Mouse (Mus musculus) testis, adult 2 months (tissue): ENCODE results near the gene Nxph3. TPM values are rescaled to one million over a fixed set of nuclear protein-coding genes. Genes with fewer than 3 reads are reported as not detected.
"Not testable (repeated sequence)": the region's sequence is repeated elsewhere in the genome, so short reads cannot be mapped to it uniquely, and the experiment has no call there.

Experiments used
- H3K27ac ChIP-seq: fragments of 200-500 bp; 2 replicates; pipeline ENCODE4 v1.5.1; 2012; ENCODE audit warnings: low read depth, low read length; ENCODE audit not compliant: control insufficient read depth, insufficient read depth
- H3K27me3 ChIP-seq: fragments of 200-500 bp; 2 replicates; pipeline ENCODE4 v1.6.1; 2012; ENCODE audit warnings: mild to moderate bottlenecking, low read length, moderate library complexity; ENCODE audit not compliant: control insufficient read depth, insufficient read depth
- H3K36me3 ChIP-seq: fragments of 200-500 bp; 2 replicates; pipeline ENCODE4 v1.6.1; 2012; ENCODE audit warnings: mild to moderate bottlenecking, low read length; ENCODE audit not compliant: control insufficient read depth, insufficient read depth
- H3K4me1 ChIP-seq: fragments of 200-500 bp; 2 replicates; pipeline ENCODE4 v1.6.1; 2012; ENCODE audit warnings: low read length; ENCODE audit not compliant: control insufficient read depth, insufficient read depth
- H3K4me3 ChIP-seq: fragments of 200-500 bp; 2 replicates; pipeline ENCODE4 v1.5.1; 2012; ENCODE audit warnings: low read depth, mild to moderate bottlenecking, low read length, moderate library complexity, mixed read lengths; ENCODE audit not compliant: control insufficient read depth
- CTCF ChIP-seq: fragments of 200-500 bp; IDR thresholded peaks from 2 replicates; pipeline ENCODE4 v1.5.1; 2012; ENCODE audit warnings: low read depth, mild to moderate bottlenecking, inconsistent platforms, low read length, moderate library complexity; ENCODE audit not compliant: control insufficient read depth, insufficient read depth, insufficient replicate concordance
- POLR2A ChIP-seq: fragments of 200-500 bp; IDR thresholded peaks from 2 replicates; pipeline ENCODE4 v1.6.1; 2012; ENCODE audit warnings: low read depth, mild to moderate bottlenecking, inconsistent platforms, low read length, moderate library complexity; ENCODE audit not compliant: control insufficient read depth
- polyA plus RNA-seq: library from polyadenylated mRNA; depleted of rRNA; stranded (reverse); fragments of >200 nt; gene quantifications from 2 replicates; pipeline ENCODE4 v1.2.3, GENCODE M21; 2012

Nxph3 gene
- polyA plus RNA-seq, 1 experiment: 1.9 TPM

GRCm38 (mm10) chr11:95509126-95509717 is 5.1 kb downstream of the Nxph3 start:
- Histone ChIP-seq H3K4me3 (no peak overlapping the region), H3K36me3 (no peaks in the 10 kb centered on the region), H3K27ac (peak overlapping the region; percentile 68), H3K27me3 (no peaks in the 10 kb centered on the region), H3K4me1 (peaks cover 17% of the 10 kb centered on the region)
- TF ChIP-seq POLR2A (no peak), CTCF (peak; percentile 48; the same call in 1 of the 2 replicates)

- peak overlapping the region; percentile 68 for H3K27ac ChIP-seq
- H3K36me3 ChIP-seq: no peaks in the 10 kb centered on the region
- no peak overlapping the region for H3K4me3 ChIP-seq
- H3K27me3 ChIP-seq: no peaks in the 10 kb centered on the region
- TF ChIP-seq POLR2A: no peak
- TF ChIP-seq CTCF: no peak
- H3K4me1 ChIP-seq: peaks cover 18% of the 10 kb centered on the region
Measured at GRCm38 (mm10) chr11:95508211-95508926, 6.0 kb downstream of the Nxph3 start.

GRCm38 (mm10) chr11:95507785-95508184 is 6.6 kb downstream of the Nxph3 start:
- peak overlapping the region; percentile 61 for H3K27ac ChIP-seq
- H3K27me3 ChIP-seq: no peaks in the 10 kb centered on the region
- H3K4me3 ChIP-seq: no peak overlapping the region
- TF ChIP-seq POLR2A: no peak
- no peak for TF ChIP-seq CTCF
- no peaks in the 10 kb centered on the region for H3K36me3 ChIP-seq
- H3K4me1 ChIP-seq: peaks cover 18% of the 10 kb centered on the region

GRCm38 (mm10) chr11:95507041-95507716 is 7.2 kb downstream of the Nxph3 start:
- no peaks in the 10 kb centered on the region for H3K36me3 ChIP-seq
- H3K27me3 ChIP-seq: no peaks in the 10 kb centered on the region
- peak overlapping the region; percentile 55; the same call in 1 of the 2 replicates for H3K27ac ChIP-seq
- H3K4me1 ChIP-seq: peaks cover 18% of the 10 kb centered on the region
- TF ChIP-seq CTCF (no peak), POLR2A (no peak)
- no peak overlapping the region for H3K4me3 ChIP-seq

- H3K27me3 ChIP-seq: no peaks in the 10 kb centered on the region
- peaks cover 12% of the 10 kb centered on the region for H3K4me1 ChIP-seq
- H3K4me3 ChIP-seq: no peak overlapping the region
- H3K36me3 ChIP-seq: no peaks in the 10 kb centered on the region
- H3K27ac ChIP-seq: peak overlapping the region; percentile 22
- TF ChIP-seq POLR2A: no peak
- TF ChIP-seq CTCF: no peak
Measured at GRCm38 (mm10) chr11:95504271-95504731, 10.1 kb downstream of the Nxph3 start.

GRCm38 (mm10) chr11:95503581-95504180 is 10.7 kb downstream of the Nxph3 start:
- no peak overlapping the region for H3K4me3 ChIP-seq
- TF ChIP-seq CTCF (no peak), POLR2A (no peak)
- H3K27ac ChIP-seq: no peak overlapping the region; the same call in 1 of the 2 replicates
- no peaks in the 10 kb centered on the region for H3K27me3 ChIP-seq
- peaks cover 8% of the 10 kb centered on the region for H3K4me1 ChIP-seq
- no peaks in the 10 kb centered on the region for H3K36me3 ChIP-seq

GRCm38 (mm10) chr11:95501826-95502225 is 12.5 kb downstream of the Nxph3 start:
- not testable (repeated sequence) for H3K27me3 ChIP-seq, H3K4me1 ChIP-seq

More at GRCm38 (mm10) chr11:95501826-95502225, 12.5 kb downstream of the Nxph3 start:
- not testable (repeated sequence) for H3K27ac ChIP-seq, H3K36me3 ChIP-seq, H3K4me3 ChIP-seq
